Comparison of ENCODE assay signal across 12 mouse cellular contexts in genomic region chr3:92244833-92245232, GRCm38 (mm10). TPM values are rescaled to one million over a fixed set of nuclear protein-coding genes. Genes with fewer than 3 reads are reported as not detected.
"Had no signal": no experiment of that assay in that cellular context is flagged by ENCODE, and none has a peak within 500 bp of the region (broad histone marks: within the 10 kb centered on the region; RNA-seq: fewer than 3 reads in every experiment).

No protein-coding gene starts in this region.

RNA-seq across cellular contexts. Expression of gene Sprr2a2, which starts 29.1 kb away (rescaled TPM):
- polyA plus RNA-seq: forebrain, embryonic 16.5 days; hindbrain, embryonic 10.5 days; hindbrain, postnatal 0 days; limb, embryonic 10.5 days had no signal

RNA-seq across cellular contexts. Expression of gene Sprr2a1, which starts 29.2 kb away (rescaled TPM):
- polyA plus RNA-seq: forebrain, embryonic 16.5 days; heart, adult 2 months; heart, embryonic 11.5 days; heart, embryonic 13.5 days; hindbrain, embryonic 10.5 days; hindbrain, postnatal 0 days; kidney, embryonic 16.5 days; limb, embryonic 10.5 days; liver, embryonic 11.5 days; liver, embryonic 13.5 days had no signal

RNA-seq across cellular contexts. Expression of gene Sprr2a3, which starts 40.4 kb away (rescaled TPM):
- polyA plus RNA-seq: forebrain, embryonic 16.5 days; gonadal fat pad, adult 2 months; heart, embryonic 11.5 days; heart, embryonic 13.5 days; hindbrain, embryonic 10.5 days; hindbrain, postnatal 0 days; limb, embryonic 10.5 days; limb, embryonic 13.5 days; liver, embryonic 11.5 days; liver, embryonic 13.5 days had no signal
